Mouse (Mus musculus): ENCODE data around the gene G0s2. TPM values are rescaled to one million over a fixed set of nuclear protein-coding genes. Genes with fewer than 3 reads are reported as not detected.

The G0s2 gene
- total and polyA plus RNA-seq, 2 experiments from 2014 or later: 5.0 to 5.7 TPM

DNA sequence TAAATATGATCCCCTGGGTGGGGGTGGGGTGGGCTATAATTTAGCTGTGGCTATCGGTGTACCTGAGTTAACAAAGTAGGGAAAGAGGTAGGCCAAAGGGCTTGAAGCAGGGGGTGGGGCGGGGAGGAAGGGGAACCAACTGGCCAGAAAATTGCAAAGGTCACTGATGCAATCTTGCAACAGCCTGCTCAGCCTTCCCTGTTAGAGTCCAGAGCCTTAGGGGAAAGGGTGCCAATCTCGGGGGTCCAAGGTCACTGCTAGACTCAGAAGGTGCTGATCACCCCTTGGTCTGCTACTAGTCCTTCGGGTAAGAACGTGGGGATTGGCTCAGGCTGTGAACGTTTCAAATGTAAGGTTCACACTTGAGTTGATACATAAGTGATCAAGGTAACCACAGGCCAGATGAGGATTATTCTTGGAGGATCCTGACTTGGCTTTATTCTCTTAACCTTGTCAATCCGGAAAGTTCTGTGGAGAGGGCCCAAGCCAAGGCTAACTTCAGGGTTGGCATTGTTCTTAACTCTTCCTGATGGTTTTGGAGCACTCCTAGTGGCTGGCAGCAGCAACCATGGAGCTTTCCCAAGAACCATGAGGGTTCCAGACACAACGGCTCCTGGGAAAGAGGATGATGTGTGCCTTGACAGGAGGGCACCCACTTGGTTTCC lies 1.5 kb upstream of the G0s2 start:
- Histone ChIP-seq H3K4me2 (ENCODE audit: low read depth) (no peak overlapping the region), H3K4me3 (ENCODE audit: low read depth, low read length) (no peak overlapping the region), H3K4me1 (ENCODE audit: insufficient read depth) (peaks cover 3% of the 10 kb centered on the region; the same call in 1 of the 2 replicates), H3K27ac (ENCODE audit: low read depth, low read length) (no peak overlapping the region), H3K9ac (no peak overlapping the region), H3K27me3 (ENCODE audit: insufficient read depth, low read length) (no peaks in the 10 kb centered on the region), H3K9me3 (ENCODE audit: low read length) (no peaks in the 10 kb centered on the region), H3K36me3 (ENCODE audit: insufficient read depth) (no peaks in the 10 kb centered on the region)
- no peak for TF ChIP-seq CTCF (IDR thresholded peaks at IDR 0.05; ENCODE audit: low read depth)
- DNase-seq: no peak
- no peak for ATAC-seq
- 84% methylated on average over 8 of the region's 8 CpGs for WGBS

DNA sequence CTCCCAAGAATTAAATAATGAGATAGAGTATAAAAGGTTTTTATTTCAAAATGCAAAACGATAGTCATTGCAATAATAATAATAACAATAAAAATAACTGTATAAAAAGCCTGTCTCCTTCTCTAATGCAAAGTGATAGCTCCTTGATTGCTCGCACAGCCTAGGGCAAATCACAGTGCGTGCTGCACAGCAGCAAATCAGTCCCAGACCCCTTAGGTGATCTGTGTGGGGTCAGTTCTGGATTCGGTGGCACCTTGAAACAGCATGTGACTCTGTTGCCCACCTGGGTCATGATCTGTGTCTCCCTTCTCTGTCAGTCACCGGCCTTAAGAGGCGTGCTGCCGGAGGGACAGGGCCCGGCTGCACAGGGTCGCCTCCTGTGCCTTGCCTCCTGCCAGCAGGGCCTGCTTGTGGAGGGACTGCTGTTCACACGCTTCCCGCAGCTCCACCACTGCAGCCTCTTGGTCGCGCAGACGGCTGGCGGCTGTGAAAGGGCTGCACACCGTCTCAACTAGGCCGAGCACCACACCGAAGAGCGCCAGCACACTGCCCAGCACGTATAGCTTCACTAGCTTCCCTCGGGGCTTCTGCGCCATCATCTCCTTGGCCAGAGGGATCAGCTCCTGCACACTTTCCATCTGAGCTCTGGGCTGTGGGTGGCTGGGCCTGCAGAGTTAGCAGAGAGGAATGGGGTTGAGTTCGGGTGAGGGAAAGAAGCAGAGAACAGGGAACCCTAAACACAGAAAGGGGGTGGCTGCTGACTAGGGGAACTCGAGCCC lies 691 bp downstream of the G0s2 start:
- DNase-seq (peak; percentile 32), ATAC-seq (peak; percentile 53)
- H3K36me3 ChIP-seq (ENCODE audit: insufficient read depth): no peaks in the 10 kb centered on the region
- H3K4me1 ChIP-seq (ENCODE audit: insufficient read depth): peaks cover 3% of the 10 kb centered on the region; the same call in 1 of the 2 replicates
- H3K27me3 ChIP-seq (ENCODE audit: insufficient read depth, low read length): no peaks in the 10 kb centered on the region
- H3K9me3 ChIP-seq (ENCODE audit: low read length): no peaks in the 10 kb centered on the region
- WGBS: 18% methylated on average over 24 of the region's 24 CpGs
- TF ChIP-seq CTCF (IDR thresholded peaks at IDR 0.05; ENCODE audit: low read depth): no peak
- H3K4me3 ChIP-seq (ENCODE audit: low read depth, low read length): peak overlapping the region; percentile 19; the same call in 1 of the 2 replicates
- peak overlapping the region; percentile 41; the same call in 1 of the 2 replicates for H3K9ac ChIP-seq
- peak overlapping the region; percentile 67 for H3K27ac ChIP-seq (ENCODE audit: low read depth, low read length)
- H3K4me2 ChIP-seq (ENCODE audit: low read depth): peak overlapping the region; percentile 46

DNA sequence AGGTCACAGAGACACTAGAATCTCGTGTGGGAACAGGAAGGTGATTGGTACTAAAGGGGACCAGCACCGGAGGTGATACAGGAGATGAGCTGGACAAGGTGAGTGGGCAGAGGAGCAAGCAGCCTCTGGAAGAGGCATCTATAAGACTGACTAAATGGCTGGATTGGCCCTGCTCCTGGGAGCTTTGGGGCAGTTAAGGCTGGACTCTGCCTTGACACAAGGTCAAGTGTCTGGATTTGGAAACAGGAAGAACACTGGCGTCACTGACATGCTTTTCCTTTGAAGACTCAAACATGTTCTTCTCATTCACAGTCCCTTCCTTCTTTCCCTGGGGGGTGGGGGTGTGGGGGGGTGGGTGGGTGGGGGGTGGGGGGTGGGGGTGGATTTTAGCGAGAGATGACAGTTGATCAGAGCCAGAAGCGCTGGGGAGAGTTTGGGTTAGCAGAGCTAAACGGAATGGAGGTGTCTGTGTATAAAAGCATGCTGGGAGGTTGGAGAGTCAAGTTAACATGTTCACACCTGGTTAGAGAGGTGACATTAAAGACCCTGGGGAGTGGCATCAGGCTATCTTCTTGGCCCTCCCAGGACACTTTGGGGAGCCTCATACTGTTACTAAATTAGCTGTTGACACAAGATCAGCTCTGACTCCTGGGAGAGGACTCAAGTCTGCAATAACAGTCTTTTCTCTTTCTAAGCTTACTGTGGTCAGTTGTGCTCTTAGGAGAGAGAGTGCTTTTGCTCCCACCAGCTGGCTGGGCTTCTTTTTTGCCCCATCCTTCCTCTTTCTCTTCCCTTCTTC lies 1.9 kb downstream of the G0s2 start:
- Histone ChIP-seq H3K36me3 (ENCODE audit: insufficient read depth) (no peaks in the 10 kb centered on the region), H3K9ac (no peak overlapping the region), H3K4me3 (ENCODE audit: low read depth, low read length) (no peak overlapping the region), H3K27ac (ENCODE audit: low read depth, low read length) (no peak overlapping the region), H3K4me2 (ENCODE audit: low read depth) (no peak overlapping the region), H3K4me1 (ENCODE audit: insufficient read depth) (peaks cover 3% of the 10 kb centered on the region; the same call in 1 of the 2 replicates), H3K9me3 (ENCODE audit: low read length) (no peaks in the 10 kb centered on the region), H3K27me3 (ENCODE audit: insufficient read depth, low read length) (no peaks in the 10 kb centered on the region)
- DNase-seq: no peak
- no peak for TF ChIP-seq CTCF (IDR thresholded peaks at IDR 0.05; ENCODE audit: low read depth)
- no peak for ATAC-seq
- 70% methylated on average over 6 of the region's 6 CpGs for WGBS

DNA sequence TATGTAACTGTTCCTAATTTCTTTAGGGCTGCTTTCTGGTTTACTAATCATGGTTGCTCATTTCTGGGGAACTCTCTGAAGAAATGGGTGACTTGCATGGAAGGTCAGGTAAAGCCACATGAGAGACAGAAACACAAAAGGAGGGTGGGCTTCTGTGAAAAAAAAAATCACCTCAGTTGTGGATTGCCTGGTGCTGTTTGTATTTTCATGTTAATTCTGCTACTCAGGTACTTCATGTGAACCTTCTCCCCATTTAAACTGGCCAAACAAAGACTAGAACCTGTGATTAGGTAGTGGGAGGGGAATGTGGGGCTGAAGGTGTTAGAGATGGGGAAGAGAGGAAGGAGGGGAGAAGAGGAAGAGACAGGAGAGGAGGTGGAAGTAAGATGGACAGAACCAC lies 7.3 kb downstream of the G0s2 start:
- H3K4me3 ChIP-seq (ENCODE audit: low read depth, low read length): no peak overlapping the region
- H3K9me3 ChIP-seq (ENCODE audit: low read length): no peaks in the 10 kb centered on the region
- no peak overlapping the region for H3K4me2 ChIP-seq (ENCODE audit: low read depth)
- ATAC-seq (no peak), DNase-seq (no peak)
- no peak for TF ChIP-seq CTCF (IDR thresholded peaks at IDR 0.05; ENCODE audit: low read depth)
- H3K27me3 ChIP-seq (ENCODE audit: insufficient read depth, low read length): no peaks in the 10 kb centered on the region
- H3K27ac ChIP-seq (ENCODE audit: low read depth, low read length): no peak overlapping the region
- no peak overlapping the region for H3K9ac ChIP-seq
- H3K4me1 ChIP-seq (ENCODE audit: insufficient read depth): no peaks in the 10 kb centered on the region
- H3K36me3 ChIP-seq (ENCODE audit: insufficient read depth): no peaks in the 10 kb centered on the region

DNA sequence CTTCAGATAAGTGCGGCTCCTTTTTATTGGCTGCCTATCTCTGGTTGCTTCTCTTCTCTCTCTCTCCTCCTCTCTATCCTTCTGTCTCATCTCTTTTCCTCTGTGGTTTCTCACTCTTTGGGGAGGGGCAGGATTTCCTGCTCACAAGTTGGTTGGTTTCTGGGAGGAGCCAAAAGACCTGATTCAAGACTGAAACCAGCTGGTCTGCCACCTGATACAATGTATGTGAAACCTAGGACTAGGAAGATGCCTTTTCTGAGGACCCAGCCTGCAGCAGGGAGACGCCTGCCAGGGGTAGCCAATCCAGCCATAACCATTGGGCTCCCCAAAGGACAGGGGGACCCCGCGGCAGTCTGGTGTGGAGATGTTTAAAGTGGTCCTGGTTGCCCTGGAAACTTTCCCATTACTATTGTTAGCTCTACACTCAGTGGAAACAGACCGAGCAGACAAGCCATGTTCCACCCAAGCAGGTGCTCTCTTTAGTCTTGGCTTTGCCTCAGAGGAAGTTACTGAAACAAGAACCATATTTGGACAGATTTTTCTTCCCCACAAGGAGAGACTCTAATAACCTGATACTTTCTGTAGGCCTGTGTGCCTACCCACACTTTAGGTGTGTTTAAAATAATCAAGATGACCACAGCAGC lies 8.9 kb downstream of the G0s2 start, which contains the start of gene Hsd11b1:
Hsd11b1 (minus strand) TSS at position 121 of the 644 bp plus-strand sequence.
- H3K4me3 ChIP-seq (ENCODE audit: low read depth, low read length): no peak within 1 kb of the TSS
- H3K27ac ChIP-seq (ENCODE audit: low read depth, low read length): peak within 1 kb of the TSS; percentile 35; the same call in 1 of the 2 replicates
- H3K27me3 ChIP-seq (ENCODE audit: insufficient read depth, low read length): no peaks in the 10 kb centered on the region
- H3K4me1 ChIP-seq (ENCODE audit: insufficient read depth): no peaks in the 10 kb centered on the region
- DNase-seq (peak; percentile 32), ATAC-seq (peak; percentile 53)
- TF ChIP-seq CTCF (IDR thresholded peaks at IDR 0.05; ENCODE audit: low read depth): no peak
- H3K9me3 ChIP-seq (ENCODE audit: low read length): no peaks in the 10 kb centered on the region
- WGBS: 58% methylated on average over 5 of the region's 5 CpGs
- H3K36me3 ChIP-seq (ENCODE audit: insufficient read depth): no peaks in the 10 kb centered on the region
- no peak within 1 kb of the TSS for H3K4me2 ChIP-seq (ENCODE audit: low read depth)
- H3K9ac ChIP-seq: no peak within 1 kb of the TSS

All from forebrain, postnatal 0 days (tissue).